Mouse (Mus musculus): ENCODE results near the gene St3gal6. TPM values are rescaled to one million over a fixed set of nuclear protein-coding genes. Genes with fewer than 3 reads are reported as not detected.

St3gal6 gene
- total RNA-seq, 4 experiments from 2014 or later, result 38.1 to 49.1 (median 44.8) TPM

DNA sequence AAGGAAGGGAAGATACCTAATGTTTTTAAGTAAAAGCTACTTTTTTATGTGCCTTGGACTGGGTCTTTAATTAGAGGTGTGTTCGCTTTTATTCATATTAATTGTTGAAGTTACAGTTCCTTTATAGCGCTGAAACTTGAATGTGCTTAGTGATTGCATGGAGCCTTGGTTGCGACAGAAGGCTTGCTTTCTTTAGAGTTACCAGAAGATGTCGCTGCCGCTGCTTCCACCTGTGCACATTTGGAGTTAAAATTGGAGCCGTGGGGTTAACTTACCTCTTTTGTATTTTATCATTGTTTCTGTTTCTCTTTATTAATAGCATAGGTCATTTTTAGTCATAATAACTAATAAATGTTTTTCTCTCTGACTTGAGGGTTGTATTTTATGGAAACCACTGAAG lies 79.3 kb downstream of the St3gal6 start:
- DNase-seq (ENCODE audit: low spot score), result no peak

DNA sequence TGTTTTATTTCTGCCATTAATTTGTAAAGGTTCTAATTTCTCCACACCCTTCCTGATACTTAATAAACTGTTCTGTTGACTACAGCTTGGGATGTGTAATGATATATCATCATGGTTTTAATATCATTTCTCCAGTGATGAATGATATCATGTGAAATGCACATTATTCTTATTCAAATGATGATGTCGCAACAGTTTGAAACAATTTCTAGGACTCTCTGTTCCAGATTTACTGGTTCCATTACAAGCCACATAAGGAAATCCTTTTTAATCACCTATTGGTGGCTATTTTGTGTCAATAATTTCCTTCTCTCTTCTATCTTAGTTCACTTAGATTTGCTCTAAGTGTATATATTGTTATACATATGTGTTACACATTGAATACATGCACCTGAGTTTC lies 91.7 kb downstream of the St3gal6 start:
- DNase-seq (ENCODE audit: low spot score), result no peak

DNA sequence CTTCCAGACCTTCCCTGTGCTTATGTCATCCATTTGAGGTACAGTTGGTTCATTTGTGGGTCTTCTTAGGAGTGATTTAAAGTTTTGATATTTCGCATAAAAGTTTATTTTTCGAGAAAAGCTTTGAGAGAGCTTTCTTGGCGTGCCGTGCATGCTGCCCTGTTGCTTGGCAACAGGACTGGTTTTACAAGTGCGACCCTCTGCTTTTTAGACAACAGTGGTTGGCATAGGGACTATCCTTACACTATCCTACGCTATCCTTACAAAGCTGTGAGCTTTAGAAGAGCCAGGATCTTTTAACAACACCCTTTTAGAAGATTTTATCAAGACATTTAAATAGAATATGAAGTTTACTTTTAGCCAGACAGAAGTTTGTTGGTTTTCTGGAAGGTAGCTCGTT lies 93.8 kb downstream of the St3gal6 start:
- no peak for DNase-seq (ENCODE audit: low spot score)

DNA sequence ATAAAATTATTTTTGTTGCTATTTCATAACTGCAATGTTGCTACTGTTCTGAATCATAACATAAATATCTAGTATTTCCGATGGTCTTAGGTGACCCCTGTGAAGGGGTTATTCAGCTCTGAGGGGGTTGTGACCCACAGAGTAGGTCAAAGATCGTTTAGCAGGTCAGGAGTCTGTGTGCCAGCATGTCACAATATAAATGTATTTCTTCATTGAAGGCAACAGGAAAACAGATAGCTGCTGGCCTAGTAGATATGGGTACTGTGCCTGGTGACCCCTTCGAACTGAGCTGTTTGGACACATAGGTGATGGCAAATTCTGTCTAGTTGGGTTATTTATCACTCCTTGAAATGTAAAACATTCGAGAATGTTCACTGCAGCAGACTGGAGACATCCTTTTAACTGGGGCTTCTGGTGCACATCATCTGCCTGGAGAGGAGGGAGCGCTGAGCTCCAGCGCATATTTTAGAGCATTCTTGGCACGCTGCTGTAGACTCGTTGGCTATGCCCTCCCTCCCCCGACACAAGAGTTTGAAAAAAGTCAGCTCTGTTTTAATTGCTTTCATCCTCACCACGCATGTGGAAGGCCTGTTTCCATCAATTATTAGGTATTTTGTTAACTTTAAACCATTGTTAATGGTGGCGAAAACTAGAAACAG lies 102.2 kb downstream of the St3gal6 start:
- DNase-seq (ENCODE audit: low spot score), result no peak

Other genes with a start within 250 kb of the St3gal6 start
- 10 to 100 TPM; 13.2 to 14.4 (median 14.1) TPM for gene Dcbld2, start 115.8 kb downstream of the St3gal6 start, total RNA-seq (2022)
- not detected for gene Gm813, start 92.7 kb upstream of the St3gal6 start, total RNA-seq (2022)
- gene E330017A01Rik, start 114.5 kb upstream of the St3gal6 start, total RNA-seq (2022), result not detected
- gene Cpox, start 146.0 kb upstream of the St3gal6 start, total RNA-seq (2022), result 10 to 100 TPM; 39.1 to 46.8 (median 41.3) TPM
- not detected for gene Gpr15, start 194.8 kb upstream of the St3gal6 start, total RNA-seq (2022)
- gene Cldnd1, start 203.7 kb upstream of the St3gal6 start, total RNA-seq (2022), result 10 to 100 TPM; 48.4 to 52.1 (median 49.0) TPM
- not detected for gene Olfr172, start 238.9 kb upstream of the St3gal6 start, total RNA-seq (2022)